Mouse (Mus musculus) hematopoietic stem cell, adult 5-6 weeks (primary cell): ENCODE measurements at regions not wholly inside any gene's neighbourhood (a gene's known extent, or its start where the extent isn't known, plus 50 kb on each side); places are given as distances from the start of the nearest gene placed in this dataset.

Experiments
- ATAC-seq, 2 experiments: fragments of 125-278 bp in 1 of 2; replicated peaks in 1 of 2; 2 replicates each; pipeline ENCODE4 v1.8.0; 2016 to 2017; ENCODE audit warnings: inconsistent platforms in 2 of 2, mild to moderate bottlenecking in 2 of 2, moderate number of reproducible peaks in 2 of 2, low read depth in 1 of 2, moderate TSS enrichment in 1 of 2; ENCODE audit not compliant: low FRiP score in 2 of 2, poor library complexity in 2 of 2, severe bottlenecking in 2 of 2, insufficient read depth in 1 of 2, low TSS enrichment in 1 of 2

GRCm38 (mm10) chr2:133181216-133181615 is 235.5 kb upstream of the Fermt1 start:
- no peak for ATAC-seq

GRCm38 (mm10) chr2:133182920-133183319 is 237.2 kb upstream of the Fermt1 start:
- ATAC-seq, result no peak

GRCm38 (mm10) chr2:133204295-133204866 is 258.7 kb upstream of the Fermt1 start:
- no peak for ATAC-seq

- no peak for ATAC-seq
Observed at GRCm38 (mm10) chr2:133208498-133208897, 262.8 kb upstream of the Fermt1 start.

- ATAC-seq, result no peak
Observed at GRCm38 (mm10) chr2:133221762-133222556, 276.3 kb upstream of the Fermt1 start.

- ATAC-seq, result no peak
Observed at GRCm38 (mm10) chr2:133235175-133235920, 289.6 kb upstream of the Fermt1 start.

GRCm38 (mm10) chr2:133252131-133252530 is 299.8 kb upstream of the Bmp2 start:
- ATAC-seq, result no peak

GRCm38 (mm10) chr2:133274424-133274823 is 277.5 kb upstream of the Bmp2 start:
- no peak for ATAC-seq

- no peak for ATAC-seq
Observed at GRCm38 (mm10) chr2:133278546-133278945, 273.4 kb upstream of the Bmp2 start.

GRCm38 (mm10) chr2:133279275-133279674 is 272.7 kb upstream of the Bmp2 start:
- ATAC-seq, result no peak

- ATAC-seq, result no peak
Observed at GRCm38 (mm10) chr2:133282692-133283091, 269.3 kb upstream of the Bmp2 start.

- ATAC-seq, result no peak
Observed at GRCm38 (mm10) chr2:133283709-133284108, 268.2 kb upstream of the Bmp2 start.

- no peak for ATAC-seq
Observed at GRCm38 (mm10) chr2:133294136-133294535, 257.8 kb upstream of the Bmp2 start.

- no peak for ATAC-seq
Observed at GRCm38 (mm10) chr2:133305936-133306335, 246.0 kb upstream of the Bmp2 start.

- no peak for ATAC-seq
Observed at GRCm38 (mm10) chr2:133311001-133311400, 241.0 kb upstream of the Bmp2 start.

GRCm38 (mm10) chr2:133326290-133327050 is 225.5 kb upstream of the Bmp2 start:
- ATAC-seq, result no peak

- no peak for ATAC-seq
Observed at GRCm38 (mm10) chr2:133327653-133328052, 224.3 kb upstream of the Bmp2 start.
